Mouse (Mus musculus): Measurements from ENCODE around the gene Cgas. TPM values are rescaled to one million over a fixed set of nuclear protein-coding genes. Genes with fewer than 3 reads are reported as not detected.
A peak's percentile ranks its signal among the peaks of the same experiment; 100 is the strongest.

The Cgas gene
- polyA plus RNA-seq, 1 experiment from 2014 or later = 0.64 TPM

DNA sequence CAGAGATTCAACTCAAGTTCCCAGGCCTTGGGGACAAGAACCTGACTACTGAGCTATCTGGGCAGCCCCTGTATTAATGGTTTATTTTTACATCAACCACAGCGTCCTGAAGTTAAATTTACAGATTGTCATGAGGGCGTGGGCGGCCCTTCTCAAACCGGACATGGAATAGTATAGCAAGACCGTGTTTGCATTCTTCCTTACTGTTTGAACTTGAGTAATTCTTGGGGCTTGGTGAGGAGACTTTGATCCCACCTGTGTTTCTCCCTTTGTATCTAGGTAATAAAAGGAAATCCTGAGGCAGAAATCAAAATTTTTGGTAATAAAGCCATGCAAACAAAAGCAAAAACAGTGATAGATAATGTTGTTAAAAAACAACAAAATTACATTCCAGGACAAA is 42.5 kb downstream of the Cgas start:
- whole genome bisulfite sequencing = 89% methylated on average over 5 of the region's 5 CpGs
- H3K27me3 ChIP-seq = peaks cover 30% of the 10 kb centered on the region
- H3K4me3 ChIP-seq = no peak overlapping the region
- no peaks in the 10 kb centered on the region for H3K9me3 ChIP-seq
- H3K9ac ChIP-seq = no peak overlapping the region
- H3K4me1 ChIP-seq (replicated peaks) = peaks cover 6% of the 10 kb centered on the region
- no peak for ATAC-seq (ENCODE audit: low read depth)
- H3K36me3 ChIP-seq = no peaks in the 10 kb centered on the region
- no peak overlapping the region for H3K27ac ChIP-seq (replicated peaks)
- H3K4me2 ChIP-seq = no peak overlapping the region

DNA sequence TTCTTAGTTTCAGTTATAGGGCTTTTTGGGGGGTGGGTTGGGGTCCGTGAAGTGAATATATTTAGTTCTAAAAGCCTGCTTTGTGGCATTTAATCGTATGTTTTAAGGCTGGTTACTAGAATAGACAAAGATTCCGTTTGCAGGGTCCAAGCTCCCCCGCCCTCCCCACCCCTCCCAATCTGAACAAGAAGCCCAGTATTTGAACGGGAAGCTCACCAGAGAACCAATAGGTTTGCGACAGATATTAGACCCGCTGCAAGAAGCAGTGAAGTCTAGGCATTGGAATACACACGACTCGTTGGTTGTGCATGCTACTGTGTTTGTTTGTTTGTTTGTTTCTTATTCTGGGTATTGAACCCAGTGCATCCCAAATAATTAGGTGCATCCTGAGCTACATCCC is 46.5 kb downstream of the Cgas start:
- H3K4me1 ChIP-seq (replicated peaks) = peaks cover 8% of the 10 kb centered on the region
- no peak overlapping the region for H3K27ac ChIP-seq (replicated peaks)
- H3K36me3 ChIP-seq = no peaks in the 10 kb centered on the region
- peak overlapping the region; percentile 49; the same call in 1 of the 2 replicates for H3K4me3 ChIP-seq
- WGBS = 68% methylated on average over 9 of the region's 9 CpGs
- no peak for ATAC-seq (ENCODE audit: low read depth)
- peaks cover 69% of the 10 kb centered on the region for H3K27me3 ChIP-seq
- H3K9ac ChIP-seq = no peak overlapping the region
- no peaks in the 10 kb centered on the region for H3K9me3 ChIP-seq
- peak overlapping the region; percentile 60 for H3K4me2 ChIP-seq

- Histone ChIP-seq H3K27me3 (peaks cover 72% of the 10 kb centered on the region), H3K4me2 (peak within 1 kb of the TSS; percentile 60), H3K36me3 (no peaks in the 10 kb centered on the region), H3K4me3 (peak within 1 kb of the TSS; percentile 49), H3K4me1 (replicated peaks) (peaks cover 8% of the 10 kb centered on the region), H3K9me3 (no peaks in the 10 kb centered on the region), H3K27ac (replicated peaks) (no peak within 1 kb of the TSS), H3K9ac (peak within 1 kb of the TSS; percentile 58)
- ATAC-seq (ENCODE audit: low read depth) = peak; percentile 97
- 4% methylated on average over 82 of the region's 93 CpGs for WGBS
These were observed 47.2 kb downstream of the Cgas start, which contains the start of gene Ddx43 for GRCm38 (mm10) chr9:78395630-78396351. TSS of gene Ddx43 (plus strand) at chr9:78395777.

GRCm38 (mm10) chr9:78395244-78395629 is 47.8 kb downstream of the Cgas start:
- H3K27me3 ChIP-seq = peaks cover 72% of the 10 kb centered on the region
- H3K4me3 ChIP-seq = peak overlapping the region; percentile 49
- no peak overlapping the region for H3K27ac ChIP-seq (replicated peaks)
- H3K4me2 ChIP-seq = peak overlapping the region; percentile 60
- H3K36me3 ChIP-seq = no peaks in the 10 kb centered on the region
- ATAC-seq (ENCODE audit: low read depth) = no peak; the same call in 1 of the 2 replicates
- peaks cover 8% of the 10 kb centered on the region for H3K4me1 ChIP-seq (replicated peaks)
- no peaks in the 10 kb centered on the region for H3K9me3 ChIP-seq
- WGBS = 34% methylated on average over 11 of the region's 11 CpGs
- H3K9ac ChIP-seq = no peak overlapping the region

GRCm38 (mm10) chr9:78394602-78395001 is 48.4 kb downstream of the Cgas start:
- no peak overlapping the region for H3K4me2 ChIP-seq
- no peaks in the 10 kb centered on the region for H3K9me3 ChIP-seq
- no peak overlapping the region for H3K9ac ChIP-seq
- H3K27me3 ChIP-seq = peaks cover 72% of the 10 kb centered on the region
- ATAC-seq (ENCODE audit: low read depth) = no peak
- WGBS = 71% methylated on average over 7 of the region's 7 CpGs
- no peaks in the 10 kb centered on the region for H3K36me3 ChIP-seq
- H3K27ac ChIP-seq (replicated peaks) = no peak overlapping the region
- peaks cover 8% of the 10 kb centered on the region for H3K4me1 ChIP-seq (replicated peaks)
- H3K4me3 ChIP-seq = no peak overlapping the region

- Histone ChIP-seq H3K4me1 (replicated peaks) (peaks cover 8% of the 10 kb centered on the region), H3K36me3 (no peaks in the 10 kb centered on the region), H3K9ac (no peak overlapping the region), H3K4me2 (no peak overlapping the region), H3K4me3 (no peak overlapping the region), H3K9me3 (no peaks in the 10 kb centered on the region), H3K27ac (replicated peaks) (no peak overlapping the region), H3K27me3 (peaks cover 72% of the 10 kb centered on the region)
- WGBS = 89% methylated on average over 10 of the region's 10 CpGs
- ATAC-seq (ENCODE audit: low read depth) = no peak
These were observed 49.3 kb downstream of the Cgas start for GRCm38 (mm10) chr9:78393741-78394140.

GRCm38 (mm10) chr9:78389981-78390380 is 53.1 kb downstream of the Cgas start:
- Histone ChIP-seq H3K4me1 (replicated peaks) (no peaks in the 10 kb centered on the region), H3K9me3 (no peaks in the 10 kb centered on the region), H3K9ac (no peak overlapping the region), H3K36me3 (no peaks in the 10 kb centered on the region), H3K27ac (replicated peaks) (no peak overlapping the region), H3K4me3 (no peak overlapping the region), H3K4me2 (no peak overlapping the region), H3K27me3 (peaks cover 36% of the 10 kb centered on the region)
- ATAC-seq (ENCODE audit: low read depth) = no peak
- 64% methylated on average over 5 of the region's 5 CpGs for WGBS

GRCm38 (mm10) chr9:78386947-78387346 is 56.1 kb downstream of the Cgas start:
- Histone ChIP-seq H3K27me3 (0 out of 2 replicates have a peak, but pooled peaks cover 7% of the 10 kb centered on the region), H3K9ac (no peak overlapping the region), H3K27ac (replicated peaks) (no peak overlapping the region), H3K4me3 (no peak overlapping the region), H3K36me3 (no peaks in the 10 kb centered on the region), H3K9me3 (no peaks in the 10 kb centered on the region), H3K4me1 (replicated peaks) (no peaks in the 10 kb centered on the region), H3K4me2 (no peak overlapping the region)
- 88% methylated on average over 7 of the region's 7 CpGs for WGBS
- no peak for ATAC-seq (ENCODE audit: low read depth)

- Histone ChIP-seq H3K9ac (no peak overlapping the region), H3K9me3 (no peaks in the 10 kb centered on the region), H3K27ac (replicated peaks) (no peak overlapping the region), H3K27me3 (no peaks in the 10 kb centered on the region), H3K4me3 (no peak overlapping the region), H3K36me3 (no peaks in the 10 kb centered on the region), H3K4me1 (replicated peaks) (no peaks in the 10 kb centered on the region), H3K4me2 (no peak overlapping the region)
- ATAC-seq (ENCODE audit: low read depth) = no peak
- WGBS = 50% methylated on average over 3 of the region's 3 CpGs
These were observed 57.1 kb downstream of the Cgas start for GRCm38 (mm10) chr9:78385893-78386292.

Small RNA genes lying within 50 kb of the gene (microRNA-seq; reads per million reads assigned to microRNA genes)
- gene Gm26377 = not detected

Other genes with a start within 250 kb of the Cgas start
- gene Gsta1, start 212.6 kb downstream of the Cgas start, polyA plus RNA-seq (2015; fragmentation: Nextera tagmentation; extraction: Ambion mirVana) = not detected in 2 replicates
- gene Gm3776, start 186.1 kb downstream of the Cgas start, polyA plus RNA-seq (2015; fragmentation: Nextera tagmentation; extraction: Ambion mirVana) = not detected in 2 replicates
- gene Gm10639, start 153.3 kb downstream of the Cgas start, polyA plus RNA-seq (2015; fragmentation: Nextera tagmentation; extraction: Ambion mirVana) = not detected in 2 replicates
- not detected in 2 replicates for gene Omt2a, start 128.4 kb downstream of the Cgas start, polyA plus RNA-seq (2015; fragmentation: Nextera tagmentation; extraction: Ambion mirVana)
- not detected in 2 replicates for gene Omt2b, start 115.6 kb downstream of the Cgas start, polyA plus RNA-seq (2015; fragmentation: Nextera tagmentation; extraction: Ambion mirVana)
- not detected in 2 replicates for gene Gsta2, start 87.4 kb downstream of the Cgas start, polyA plus RNA-seq (2015; fragmentation: Nextera tagmentation; extraction: Ambion mirVana)
- 1.9 TPM in 2 replicates for gene Dppa5a, start 75.1 kb downstream of the Cgas start, polyA plus RNA-seq (2015; fragmentation: Nextera tagmentation; extraction: Ambion mirVana)
- 2.6 and 4.6 TPM in 2 replicates for gene Ooep, start 64.5 kb downstream of the Cgas start, polyA plus RNA-seq (2015; fragmentation: Nextera tagmentation; extraction: Ambion mirVana)
- gene Ddx43, start 47.5 kb downstream of the Cgas start, polyA plus RNA-seq (2015; fragmentation: Nextera tagmentation; extraction: Ambion mirVana) = 0.18 and 0.25 TPM in 2 replicates
- gene Mto1, start 5.0 kb upstream of the Cgas start, polyA plus RNA-seq (2015; fragmentation: Nextera tagmentation; extraction: Ambion mirVana) = 26.6 and 28.4 TPM in 2 replicates
- 1.3 and 1.5 TPM in 2 replicates for gene Gm17324, start 5.5 kb upstream of the Cgas start, polyA plus RNA-seq (2015; fragmentation: Nextera tagmentation; extraction: Ambion mirVana)
- 3,346 and 3,414 TPM in 2 replicates for gene Eef1a1, start 45.9 kb upstream of the Cgas start, polyA plus RNA-seq (2015; fragmentation: Nextera tagmentation; extraction: Ambion mirVana)
- gene Slc17a5, start 144.8 kb upstream of the Cgas start, polyA plus RNA-seq (2015; fragmentation: Nextera tagmentation; extraction: Ambion mirVana) = 15.6 and 19.8 TPM in 2 replicates
- 1.4 and 2.4 TPM in 2 replicates for gene Cd109, start 172.3 kb upstream of the Cgas start, polyA plus RNA-seq (2015; fragmentation: Nextera tagmentation; extraction: Ambion mirVana)

Measured in neural tube, embryonic 13.5 days (tissue).